Mouse (Mus musculus): ENCODE data around the gene Naa38. TPM values are rescaled to one million over a fixed set of nuclear protein-coding genes. Genes with fewer than 3 reads are reported as not detected.

The Naa38 gene
- 10 to 100 TPM; 41.4 to 43.4 TPM for total RNA-seq (2023)

GRCm38 (mm10) chr11:69395235-69395633 lies at the start of gene Naa38, which contains the start of gene Cyb5d1:
Gene Naa38 (plus strand): TSS chr11:69395487.
Gene Cyb5d1 (minus strand): TSS chr11:69395631.

DNA sequence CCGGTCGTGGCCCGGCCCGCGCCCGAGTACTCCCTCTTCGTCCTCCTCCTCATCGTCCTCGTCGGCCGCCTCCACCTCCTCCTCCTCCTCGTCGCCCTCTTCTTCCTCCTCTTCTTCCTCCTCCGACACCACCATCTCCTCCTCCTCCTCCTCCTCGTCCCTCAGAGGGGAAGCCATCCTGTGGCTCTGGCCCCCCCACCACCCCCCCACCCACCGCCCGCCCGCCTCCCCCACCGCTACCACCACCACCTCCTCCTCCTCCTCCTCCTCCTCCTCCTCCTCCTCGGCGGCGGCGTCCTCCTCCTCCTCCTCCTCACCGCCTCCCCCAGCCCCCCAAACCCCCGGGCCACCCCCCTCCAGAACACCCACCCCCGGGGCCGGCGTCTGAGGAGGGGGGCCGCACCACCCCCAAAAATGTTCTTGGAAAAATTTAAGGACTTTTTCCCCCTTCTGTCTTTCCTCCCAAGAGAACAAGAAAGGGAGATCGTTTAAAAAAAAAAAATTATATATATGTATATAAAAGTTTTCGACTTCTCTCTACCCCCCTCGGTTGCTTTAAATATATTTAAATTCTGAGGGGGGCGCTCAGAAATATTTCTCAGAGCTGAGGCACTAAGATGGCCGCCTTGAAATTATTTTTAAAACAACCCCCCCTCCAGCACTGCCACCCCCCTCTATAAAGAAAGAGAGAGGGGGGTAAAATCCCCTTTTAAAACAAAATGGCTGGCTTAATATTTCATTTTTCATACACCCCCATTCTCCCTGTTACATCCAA lies 25.9 kb upstream of the Naa38 start, which contains the start of gene Chd3:
Gene Chd3, minus strand, starts transcription at position 192 of the 775 bp plus-strand sequence.

DNA sequence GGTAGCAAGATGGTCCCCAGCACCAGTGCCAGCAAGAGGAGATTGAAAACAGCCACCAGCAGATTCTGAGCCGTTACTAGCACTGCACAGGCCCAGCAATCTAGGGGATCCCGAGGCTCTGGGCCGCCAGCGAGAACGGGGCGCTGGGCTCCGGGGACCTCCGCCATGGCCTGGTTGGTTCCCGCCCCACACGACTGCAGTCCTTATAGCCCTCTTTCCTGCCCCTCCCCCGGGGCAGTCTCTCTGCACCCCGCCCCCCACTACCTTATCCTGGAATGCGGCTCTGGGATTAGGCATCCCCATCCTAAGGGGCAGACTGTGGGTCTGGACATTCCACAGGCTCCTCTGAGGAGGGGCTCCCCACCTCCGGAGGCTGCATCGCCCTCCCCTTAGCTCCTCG lies 2.8 kb downstream of the Naa38 start, which contains the start of gene Tmem88:
Gene Tmem88, minus strand, starts transcription at position 176 of the 400 bp plus-strand sequence.

DNA sequence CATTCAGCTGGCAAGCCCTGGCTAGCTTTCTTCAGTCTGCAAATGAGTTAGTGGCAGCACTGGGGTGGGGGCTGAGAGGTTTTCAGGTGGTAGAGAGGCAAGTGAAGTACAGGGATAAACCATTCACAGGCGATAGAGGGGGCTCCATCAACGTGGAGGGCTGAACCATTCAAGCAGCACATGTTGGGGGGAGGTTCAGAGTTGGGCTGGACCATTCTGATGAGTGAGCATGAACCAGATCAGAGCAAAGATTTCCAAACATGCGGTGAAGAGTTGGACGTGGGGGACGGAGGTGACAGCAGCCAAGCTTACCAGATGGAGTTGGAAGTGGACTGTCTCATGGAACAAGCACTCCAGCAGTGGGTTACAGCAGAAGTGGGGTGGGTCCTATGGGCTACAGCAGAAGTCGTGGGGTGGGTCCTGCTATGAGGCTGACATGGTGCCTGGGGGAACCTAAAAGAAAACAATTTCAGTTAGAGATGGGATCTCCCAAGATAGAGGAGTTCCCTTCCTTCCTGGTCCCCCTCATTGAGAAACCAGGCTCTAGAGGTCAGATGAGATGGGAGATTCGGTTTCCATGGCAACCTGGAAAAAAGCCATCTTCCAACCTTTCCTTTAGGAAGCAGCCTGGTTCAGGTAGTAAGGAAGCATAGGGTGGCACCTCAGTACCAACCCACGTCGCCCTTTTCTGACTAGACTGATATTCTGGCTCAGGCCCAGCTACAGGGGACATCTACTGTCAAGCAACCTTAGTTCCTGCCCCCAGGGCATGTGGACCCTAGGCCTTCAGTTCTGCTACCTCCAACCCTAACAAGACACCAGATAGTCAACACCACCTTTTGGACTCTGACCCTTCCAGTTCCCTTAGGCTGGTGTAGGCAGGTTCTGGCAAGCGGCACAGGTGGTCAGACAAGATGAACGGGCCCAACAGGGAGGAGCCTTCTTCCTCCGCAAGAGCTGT lies 18.2 kb downstream of the Naa38 start, which contains the start of gene Kdm6b:
Gene Kdm6b, minus strand, starts transcription at position 455 of the 961 bp plus-strand sequence.

Other genes starting within 250 kb of the Naa38 start
- not detected for gene Alox12b, start 238.5 kb upstream of the Naa38 start, total RNA-seq (2023)
- gene Alox8, start 197.6 kb upstream of the Naa38 start, total RNA-seq (2023): under 1 TPM; 0.22 to 0.24 TPM
- gene Gucy2e, start 158.5 kb upstream of the Naa38 start, total RNA-seq (2023): not detected
- gene Cntrob, start 71.7 kb upstream of the Naa38 start, total RNA-seq (2023): 10 to 100 TPM; 12.2 TPM
- 10 to 100 TPM; 45.7 to 52.8 TPM for gene Trappc1, start 71.5 kb upstream of the Naa38 start, total RNA-seq (2023)
- gene Kcnab3, start 69.2 kb upstream of the Naa38 start, total RNA-seq (2023): under 1 TPM; 0.20 to 0.84 TPM
- 1 to 10 TPM; 1.3 to 2.4 TPM for gene Rnf227, start 55.0 kb upstream of the Naa38 start, total RNA-seq (2023)
- gene Chd3, start 26.1 kb upstream of the Naa38 start, total RNA-seq (2023): 10 to 100 TPM; 13.7 to 17.7 TPM
- gene Cyb5d1, start 144 bp downstream of the Naa38 start, total RNA-seq (2023): 10 to 100 TPM; 21.9 to 23.2 TPM
- 1 to 10 TPM; 2.2 to 3.3 TPM for gene Tmem88, start 2.7 kb downstream of the Naa38 start, total RNA-seq (2023)
- 100 to 1,000 TPM; 177 to 192 TPM for gene Kdm6b, start 18.2 kb downstream of the Naa38 start, total RNA-seq (2023)
- gene Dnah2, start 153.6 kb downstream of the Naa38 start, total RNA-seq (2023): 1 to 10 TPM; 2.6 to 6.5 TPM
- under 1 TPM in 1 of 2 experiments, not detected in 1; 0.24 TPM for gene Efnb3, start 164.7 kb downstream of the Naa38 start, total RNA-seq (2023)
- 10 to 100 TPM in 1 of 2 experiments, 1 to 10 TPM in 1; 9.1 to 11.8 TPM for gene Wrap53, start 184.8 kb downstream of the Naa38 start, total RNA-seq (2023)
- 10 to 100 TPM; 52.9 to 58.1 TPM for gene Trp53, start 184.9 kb downstream of the Naa38 start, total RNA-seq (2023)
- gene Atp1b2, start 210.5 kb downstream of the Naa38 start, total RNA-seq (2023): 1 to 10 TPM in 1 of 2 experiments, under 1 TPM in 1; 0.90 to 4.0 TPM
- gene Shbg, start 222.4 kb downstream of the Naa38 start, total RNA-seq (2023): not detected
- not detected for gene Sat2, start 226.5 kb downstream of the Naa38 start, total RNA-seq (2023)
- gene Fxr2, start 237.5 kb downstream of the Naa38 start, total RNA-seq (2023): 10 to 100 TPM; 39.1 to 51.4 TPM

Data from neutrophil, adult 59 days (primary cell).